Mouse (Mus musculus): ENCODE data around the gene Prickle4.

DNA sequence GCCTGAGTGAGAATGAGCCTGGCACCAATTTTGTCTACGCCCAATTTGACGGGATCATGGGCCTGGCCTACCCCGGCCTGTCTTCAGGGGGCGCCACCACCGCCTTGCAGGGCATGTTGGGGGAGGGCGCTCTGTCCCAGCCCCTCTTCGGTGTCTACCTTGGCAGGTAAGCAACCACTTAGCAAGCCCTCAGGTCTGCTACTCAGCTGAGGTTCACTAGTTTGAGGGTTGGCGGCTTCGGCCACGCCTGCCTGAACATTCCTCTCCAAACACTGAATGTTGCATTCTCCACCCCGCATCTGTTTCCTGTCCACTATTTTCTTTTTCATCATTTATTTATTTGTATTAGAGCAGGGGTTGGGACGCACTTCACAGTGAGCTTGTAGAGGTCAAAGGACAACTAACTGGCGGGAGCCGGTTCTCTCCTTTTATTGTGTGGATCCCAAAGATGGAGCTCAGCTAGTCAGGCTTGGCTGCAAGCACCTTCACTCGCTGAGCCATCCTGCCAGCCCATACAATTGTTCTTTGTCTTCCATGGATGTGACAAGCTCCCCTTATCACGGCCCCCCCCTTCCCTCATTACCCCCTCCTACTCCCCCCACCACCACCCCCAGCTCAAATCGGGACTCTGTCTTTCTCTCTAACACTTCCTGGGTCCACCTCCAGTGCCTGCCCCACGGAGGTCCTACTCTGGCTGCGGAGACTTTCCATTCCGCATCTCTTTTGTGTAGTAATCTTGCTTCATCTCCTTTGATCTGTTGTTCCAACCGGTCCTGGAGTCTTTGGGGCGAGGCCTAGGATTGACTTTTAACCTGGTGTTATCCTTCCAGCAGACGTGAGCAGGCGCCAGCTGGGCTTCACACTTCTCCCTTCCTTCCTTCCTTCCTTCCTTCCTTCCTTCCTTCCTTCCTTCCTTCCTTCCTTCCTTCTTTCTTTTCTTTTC, 36.4 kb upstream of the Prickle4 start:
- TF ChIP-seq CTCF (IDR thresholded peaks at IDR 0.05; ENCODE audit: low read depth, low read length), result no peak
- TF ChIP-seq POLR2AphosphoS5 (IDR thresholded peaks at IDR 0.05; ENCODE audit: insufficient replicate concordance, low read depth, low read length), result no peak
- no peak for TF ChIP-seq GATA1 (IDR thresholded peaks at IDR 0.05; ENCODE audit: borderline replicate concordance, low read length)
- TF ChIP-seq TAL1 (conservative IDR thresholded peaks at IDR 0.05; ENCODE audit: low read depth, low read length), result no peak

Measured in G1E (cell line).